Mouse (Mus musculus) gastrocnemius, adult 2 months (tissue): ENCODE measurements around the gene Schip1. TPM values are rescaled to one million over a fixed set of nuclear protein-coding genes. Genes with fewer than 3 reads are reported as not detected.

Experiments used
- DNase-seq: peaks from one replicate; pipeline ENCODE4 v3.0.0; 2022
- H3K27ac ChIP-seq: fragments of 200-600 bp; 2 replicates; pipeline ENCODE4 v1.8.1; 2022; ENCODE audit warnings: mild to moderate bottlenecking
- H3K4me3 ChIP-seq: fragments of 200-600 bp; 2 replicates; pipeline ENCODE4 v1.8.1; 2022; ENCODE audit warnings: mild to moderate bottlenecking, moderate library complexity
- CTCF ChIP-seq: fragments of 200-600 bp; IDR thresholded peaks from 2 replicates; pipeline ENCODE4 v1.8.1; 2022; ENCODE audit warnings: antibody characterized with exemption, mild to moderate bottlenecking, moderate library complexity
- intact Hi-C: fragments of 180-260 bp; cut with DNase I; formaldehyde crosslinking; loops from one replicate; pipeline ENCODE4 v1.15.1; 2025
- total RNA-seq, 2 experiments: library from RNA; stranded (reverse); gene quantifications; 2 replicates each; pipeline ENCODE4 v1.2.3; 2021

The Schip1 gene
- total RNA-seq, 2 experiments from 2014 or later: 124 to 144 TPM

DNA sequence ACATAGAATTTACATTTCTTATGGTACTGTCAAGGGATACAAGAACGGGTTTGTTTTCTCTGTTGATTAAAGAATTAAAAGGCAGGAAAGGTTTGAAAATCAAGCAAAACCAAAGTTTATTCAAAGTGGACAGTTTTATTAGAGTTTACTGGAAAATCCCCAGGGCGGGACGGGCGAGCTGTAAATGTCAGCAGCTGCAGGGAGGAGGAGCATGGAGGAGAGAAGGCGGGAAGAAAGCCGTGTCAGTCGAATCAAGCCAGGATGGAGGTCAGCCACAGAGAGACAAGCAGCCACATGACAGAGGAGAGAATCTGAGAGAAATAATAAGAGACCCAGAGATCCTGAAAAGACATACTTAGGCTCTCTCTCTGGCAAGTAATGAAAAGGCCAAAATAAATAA is 314.6 kb downstream of the Schip1 start:
- Histone ChIP-seq H3K27ac (no peak overlapping the region), H3K4me3 (no peak overlapping the region)
- no peak for TF ChIP-seq CTCF
- DNase-seq: no peak
- intact Hi-C loops: loop anchor here (10.0 kb wide), 1 partner anchor 106 kb away; no protein-coding TSS in a partner anchor

DNA sequence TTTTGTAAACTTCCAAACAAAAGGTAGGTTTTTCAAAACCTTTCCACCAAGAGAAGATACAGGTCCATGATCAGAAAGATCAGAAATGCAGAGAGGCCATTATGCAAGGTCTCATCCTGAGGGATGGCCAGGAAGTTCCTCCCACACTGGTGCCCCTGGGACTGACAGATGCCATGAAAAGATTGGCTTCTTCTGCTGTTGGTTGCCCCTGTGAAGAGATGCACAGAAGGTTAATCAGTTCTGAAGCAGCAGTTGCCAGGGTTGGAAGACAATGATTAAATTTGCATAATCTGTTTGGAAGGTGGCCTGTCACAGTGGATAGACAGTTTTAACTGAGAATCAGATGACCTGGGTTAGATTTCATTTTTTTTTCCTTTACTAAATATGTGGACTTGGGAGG is 319.1 kb downstream of the Schip1 start:
- Histone ChIP-seq H3K4me3 (no peak overlapping the region), H3K27ac (no peak overlapping the region)
- intact Hi-C loops: no loop called here

GRCm38 (mm10) chr3:68385544-68385943 is 320.9 kb downstream of the Schip1 start:
- no peak for TF ChIP-seq CTCF
- DNase-seq: no peak
- Histone ChIP-seq H3K27ac (no peak overlapping the region), H3K4me3 (no peak overlapping the region)
- intact Hi-C loops: no loop called here

More for the DNA sequence above, 319.1 kb downstream of the Schip1 start:
- TF ChIP-seq CTCF: no peak
- no peak for DNase-seq

GRCm38 (mm10) chr3:68388023-68388422 is 323.4 kb downstream of the Schip1 start:
- intact Hi-C loops: no loop called here
- no peak for DNase-seq
- TF ChIP-seq CTCF: no peak
- H3K4me3 ChIP-seq: no peak overlapping the region
- H3K27ac ChIP-seq: no peak overlapping the region

GRCm38 (mm10) chr3:68393578-68393977 is 329.0 kb downstream of the Schip1 start:
- no peak for TF ChIP-seq CTCF
- intact Hi-C loops: no loop called here
- no peak for DNase-seq
- Histone ChIP-seq H3K4me3 (no peak overlapping the region), H3K27ac (no peak overlapping the region)

DNA sequence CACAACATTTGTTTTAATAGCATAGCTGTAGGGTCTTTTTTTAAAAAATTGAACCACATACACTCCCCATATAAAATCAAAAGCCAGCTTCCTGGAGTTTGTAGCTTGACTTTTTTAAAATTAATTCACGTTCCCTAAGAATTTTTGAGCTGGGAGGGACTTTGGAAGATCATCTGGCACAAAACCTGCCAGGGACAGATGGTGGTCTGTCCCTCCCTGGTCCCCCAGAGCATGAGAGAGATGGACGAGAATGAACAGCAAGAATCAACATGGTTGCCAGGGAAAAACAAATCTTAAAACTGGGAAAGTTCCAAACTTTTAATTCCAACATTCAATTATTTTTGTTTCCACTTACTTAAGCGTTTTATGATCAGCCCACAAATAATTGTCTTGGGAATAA is 334.1 kb downstream of the Schip1 start:
- no peak for TF ChIP-seq CTCF
- H3K4me3 ChIP-seq: no peak overlapping the region
- intact Hi-C loops: no loop called here
- DNase-seq: no peak
- no peak overlapping the region for H3K27ac ChIP-seq

GRCm38 (mm10) chr3:68400121-68400520 is 335.5 kb downstream of the Schip1 start:
- DNase-seq: no peak

GRCm38 (mm10) chr3:68403343-68403742 is 338.7 kb downstream of the Schip1 start:
- no peak for DNase-seq
- TF ChIP-seq CTCF: no peak
- Histone ChIP-seq H3K27ac (no peak overlapping the region), H3K4me3 (no peak overlapping the region)
- intact Hi-C loops: no loop called here

More at GRCm38 (mm10) chr3:68400121-68400520, 335.5 kb downstream of the Schip1 start:
- intact Hi-C loops: no loop called here
- no peak for TF ChIP-seq CTCF
- no peak overlapping the region for H3K4me3 ChIP-seq
- H3K27ac ChIP-seq: no peak overlapping the region

DNA sequence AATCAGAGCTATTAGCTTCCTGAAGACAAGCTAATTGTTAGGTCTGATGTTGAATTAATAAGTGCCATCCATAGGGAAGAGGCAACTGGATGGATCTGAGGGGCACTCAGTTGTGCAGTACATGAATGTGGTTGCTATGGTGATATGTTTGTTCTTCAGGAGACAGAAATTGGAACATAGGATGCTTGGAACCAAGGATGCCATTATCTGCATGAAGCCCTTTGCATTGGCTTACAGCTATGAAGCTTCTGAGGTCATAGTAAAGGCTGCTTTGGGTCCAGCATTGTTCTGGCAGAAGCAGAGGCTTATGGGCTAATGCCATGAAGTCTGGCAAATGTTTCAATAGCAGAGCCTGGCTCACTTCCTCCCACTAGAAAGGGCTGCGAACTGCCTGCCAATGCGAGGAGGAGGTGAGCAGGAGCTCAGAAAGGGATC is 339.2 kb downstream of the Schip1 start:
- H3K4me3 ChIP-seq: no peak overlapping the region
- no peak for DNase-seq
- intact Hi-C loops: no loop called here
- no peak for TF ChIP-seq CTCF
- no peak overlapping the region for H3K27ac ChIP-seq

GRCm38 (mm10) chr3:68405724-68406123 is 341.1 kb downstream of the Schip1 start:
- no peak overlapping the region for H3K27ac ChIP-seq
- intact Hi-C loops: no loop called here
- no peak overlapping the region for H3K4me3 ChIP-seq
- no peak for TF ChIP-seq CTCF
- no peak for DNase-seq

GRCm38 (mm10) chr3:68412262-68412661 is 347.7 kb downstream of the Schip1 start:
- TF ChIP-seq CTCF: no peak
- Histone ChIP-seq H3K27ac (no peak overlapping the region), H3K4me3 (no peak overlapping the region)
- intact Hi-C loops: no loop called here
- no peak for DNase-seq

- no peak overlapping the region for H3K4me3 ChIP-seq
- H3K27ac ChIP-seq: no peak overlapping the region
- TF ChIP-seq CTCF: no peak
- no peak for DNase-seq
- intact Hi-C loops: no loop called here
Measured at GRCm38 (mm10) chr3:68419792-68420191, 355.2 kb downstream of the Schip1 start.

- no peak for DNase-seq
- Histone ChIP-seq H3K27ac (no peak overlapping the region), H3K4me3 (no peak overlapping the region)
- intact Hi-C loops: no loop called here
- no peak for TF ChIP-seq CTCF
Measured at GRCm38 (mm10) chr3:68420927-68421326, 356.3 kb downstream of the Schip1 start.

DNA sequence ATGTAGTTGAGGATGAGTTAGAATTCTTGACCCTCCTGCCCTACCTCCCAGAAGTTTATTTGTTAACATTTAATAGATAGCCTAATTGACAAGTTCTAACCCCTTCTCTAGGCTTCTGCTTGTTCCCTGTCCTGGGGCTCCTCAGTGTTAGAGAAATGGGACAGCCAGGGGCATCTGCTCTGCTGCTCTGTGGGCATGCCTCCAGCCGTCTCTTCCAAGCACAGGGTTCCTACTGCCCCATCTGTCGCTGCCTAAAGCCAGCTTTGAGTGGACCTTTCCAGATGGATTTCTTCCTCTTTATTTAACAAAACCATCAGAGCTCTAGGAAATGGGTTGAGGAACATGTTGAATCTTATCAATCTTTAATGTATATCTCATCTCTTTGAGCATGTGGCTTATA is 357.2 kb downstream of the Schip1 start:
- intact Hi-C loops: no loop called here
- Histone ChIP-seq H3K4me3 (no peak overlapping the region), H3K27ac (no peak overlapping the region)
- TF ChIP-seq CTCF: no peak
- no peak for DNase-seq

- Histone ChIP-seq H3K4me3 (no peak overlapping the region), H3K27ac (no peak overlapping the region)
- intact Hi-C loops: no loop called here
- DNase-seq: no peak
- TF ChIP-seq CTCF: no peak
Measured at GRCm38 (mm10) chr3:68428081-68428480, 363.5 kb downstream of the Schip1 start.
